Mouse (Mus musculus): ENCODE results near the gene Scn5a. TPM values are rescaled to one million over a fixed set of nuclear protein-coding genes. Genes with fewer than 3 reads are reported as not detected.
A peak's percentile ranks its signal among the peaks of the same experiment; 100 is the strongest.

The Scn5a gene
- polyA plus RNA-seq, 1 experiment from 2014 or later = 0.34 TPM

DNA sequence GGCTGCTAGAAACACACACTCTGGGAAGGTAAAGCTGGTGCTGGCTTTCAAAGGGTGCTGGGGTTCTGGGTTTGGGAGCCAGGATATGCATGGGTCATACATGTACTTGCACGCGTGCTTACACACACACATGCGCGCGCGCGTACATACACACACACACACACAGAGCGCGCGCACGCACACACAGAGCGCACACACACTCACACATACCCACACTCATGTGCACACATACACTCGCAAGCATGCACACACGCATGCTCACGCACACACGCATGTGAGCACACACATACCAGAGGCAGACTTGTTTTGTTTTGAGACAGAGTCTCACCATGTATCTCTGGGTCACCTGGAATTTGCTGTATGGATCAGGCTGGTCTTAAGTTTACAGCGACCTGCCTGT is 1.4 kb upstream of the Scn5a start:
- peaks cover 51% of the 10 kb centered on the region for H3K27me3 ChIP-seq (replicated peaks; ENCODE audit: control insufficient read depth, insufficient read depth, low read length)
- WGBS = 87% methylated on average over 17 of the region's 17 CpGs

DNA sequence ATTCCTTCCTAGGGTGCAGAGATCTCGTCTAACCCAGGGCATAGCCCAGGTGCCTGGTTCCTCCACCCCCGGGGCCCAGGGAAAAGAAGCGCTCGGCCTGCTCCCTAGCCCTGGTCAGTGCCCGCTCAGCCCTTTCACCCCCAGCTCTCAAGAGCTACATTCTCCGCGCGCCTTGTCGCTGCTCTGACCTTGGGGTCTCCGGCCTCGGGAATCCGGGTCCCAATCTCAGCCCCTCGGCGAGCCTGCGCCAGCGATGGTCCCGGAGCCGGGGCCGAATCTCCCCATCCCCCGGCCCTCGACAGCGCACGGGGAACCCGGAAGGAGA is 543 bp downstream of the Scn5a start:
- TF ChIP-seq CTCF (IDR thresholded peaks at IDR 0.05; ENCODE audit: low read depth) = no peak
- ATAC-seq = no peak

More for the DNA sequence above, 1.4 kb upstream of the Scn5a start:
- ATAC-seq = no peak
- Histone ChIP-seq H3K4me3 (ENCODE audit: low read depth, low read length) (no peak overlapping the region), H3K27ac (ENCODE audit: low read depth, low read length) (no peak overlapping the region), H3K9ac (ENCODE audit: low read depth, low read length) (no peak overlapping the region), H3K4me2 (replicated peaks; ENCODE audit: low read depth) (no peak overlapping the region), H3K4me1 (replicated peaks; ENCODE audit: control insufficient read depth, insufficient read depth, low read length) (no peaks in the 10 kb centered on the region), H3K9me3 (ENCODE audit: control insufficient read depth) (no peaks in the 10 kb centered on the region), H3K36me3 (ENCODE audit: control insufficient read depth, insufficient read depth) (no peaks in the 10 kb centered on the region)
- no peak for TF ChIP-seq CTCF (IDR thresholded peaks at IDR 0.05; ENCODE audit: low read depth)

DNA sequence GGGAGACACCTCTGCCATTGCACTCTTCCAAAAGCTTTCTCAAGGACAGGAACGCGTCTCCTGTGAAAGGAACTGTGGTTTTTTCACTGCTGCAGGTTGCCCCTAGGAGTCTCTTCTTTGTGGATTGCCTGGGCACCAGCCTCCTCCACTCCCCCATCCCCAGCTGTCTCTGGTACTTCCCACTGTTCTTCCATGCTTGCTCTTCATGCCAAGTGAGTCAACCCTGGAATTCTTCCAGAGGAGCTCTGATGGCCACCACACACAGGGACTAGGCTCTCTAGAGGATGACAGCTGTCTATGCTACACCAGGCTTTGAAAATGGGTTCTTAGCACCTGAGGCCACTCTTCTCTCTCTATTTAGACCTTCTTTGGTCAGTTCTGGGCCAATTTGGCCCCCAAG is 1.8 kb downstream of the Scn5a start:
- 76% methylated on average over 2 of the region's 2 CpGs for WGBS
- Histone ChIP-seq H3K9me3 (ENCODE audit: control insufficient read depth) (no peaks in the 10 kb centered on the region), H3K4me1 (replicated peaks; ENCODE audit: control insufficient read depth, insufficient read depth, low read length) (no peaks in the 10 kb centered on the region), H3K36me3 (ENCODE audit: control insufficient read depth, insufficient read depth) (no peaks in the 10 kb centered on the region), H3K4me3 (ENCODE audit: low read depth, low read length) (no peak overlapping the region), H3K27me3 (replicated peaks; ENCODE audit: control insufficient read depth, insufficient read depth, low read length) (peaks cover 64% of the 10 kb centered on the region), H3K27ac (ENCODE audit: low read depth, low read length) (no peak overlapping the region), H3K4me2 (replicated peaks; ENCODE audit: low read depth) (no peak overlapping the region), H3K9ac (ENCODE audit: low read depth, low read length) (no peak overlapping the region)
- no peak for ATAC-seq
- TF ChIP-seq CTCF (IDR thresholded peaks at IDR 0.05; ENCODE audit: low read depth) = no peak

More for the DNA sequence above, 543 bp downstream of the Scn5a start:
- Histone ChIP-seq H3K9ac (ENCODE audit: low read depth, low read length) (no peak overlapping the region), H3K27ac (ENCODE audit: low read depth, low read length) (no peak overlapping the region), H3K4me2 (replicated peaks; ENCODE audit: low read depth) (peak overlapping the region; percentile 98), H3K4me3 (ENCODE audit: low read depth, low read length) (peak overlapping the region; percentile 55), H3K4me1 (replicated peaks; ENCODE audit: control insufficient read depth, insufficient read depth, low read length) (no peaks in the 10 kb centered on the region), H3K36me3 (ENCODE audit: control insufficient read depth, insufficient read depth) (no peaks in the 10 kb centered on the region), H3K27me3 (replicated peaks; ENCODE audit: control insufficient read depth, insufficient read depth, low read length) (peaks cover 53% of the 10 kb centered on the region), H3K9me3 (ENCODE audit: control insufficient read depth) (no peaks in the 10 kb centered on the region)
- WGBS = 2% methylated on average over 24 of the region's 24 CpGs

GRCm38 (mm10) chr9:119575732-119576131 is 3.1 kb downstream of the Scn5a start:
- TF ChIP-seq CTCF (IDR thresholded peaks at IDR 0.05; ENCODE audit: low read depth) = no peak
- H3K9me3 ChIP-seq (ENCODE audit: control insufficient read depth) = no peaks in the 10 kb centered on the region
- WGBS = 57% methylated on average over 9 of the region's 9 CpGs
- H3K9ac ChIP-seq (ENCODE audit: low read depth, low read length) = no peak overlapping the region
- peaks cover 65% of the 10 kb centered on the region for H3K27me3 ChIP-seq (replicated peaks; ENCODE audit: control insufficient read depth, insufficient read depth, low read length)
- H3K36me3 ChIP-seq (ENCODE audit: control insufficient read depth, insufficient read depth) = no peaks in the 10 kb centered on the region
- H3K27ac ChIP-seq (ENCODE audit: low read depth, low read length) = no peak overlapping the region
- H3K4me2 ChIP-seq (replicated peaks; ENCODE audit: low read depth) = no peak overlapping the region
- H3K4me3 ChIP-seq (ENCODE audit: low read depth, low read length) = no peak overlapping the region
- H3K4me1 ChIP-seq (replicated peaks; ENCODE audit: control insufficient read depth, insufficient read depth, low read length) = no peaks in the 10 kb centered on the region
- no peak for ATAC-seq

DNA sequence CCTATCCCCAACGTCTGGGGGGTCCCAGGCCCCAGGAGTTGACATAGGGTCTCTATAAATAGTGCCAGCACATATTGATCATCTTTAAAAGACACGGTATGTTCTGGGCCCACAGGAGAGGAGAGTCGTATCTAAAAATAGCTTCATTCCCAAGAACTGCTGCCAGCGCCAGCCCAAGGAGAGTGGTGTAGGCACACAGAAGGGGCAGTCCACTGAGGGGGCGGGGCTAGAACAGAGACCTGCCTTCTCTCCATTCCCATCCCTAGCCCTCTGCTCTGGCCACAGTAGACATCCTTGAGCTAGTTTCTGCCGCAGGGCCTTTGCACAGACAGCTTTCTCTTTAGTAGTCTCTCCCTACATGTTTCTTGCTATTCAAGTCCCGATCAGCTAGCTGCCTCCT is 4.5 kb downstream of the Scn5a start:
- no peak overlapping the region for H3K27ac ChIP-seq (ENCODE audit: low read depth, low read length)
- no peak for ATAC-seq
- no peaks in the 10 kb centered on the region for H3K4me1 ChIP-seq (replicated peaks; ENCODE audit: control insufficient read depth, insufficient read depth, low read length)
- H3K9me3 ChIP-seq (ENCODE audit: control insufficient read depth) = no peaks in the 10 kb centered on the region
- H3K36me3 ChIP-seq (ENCODE audit: control insufficient read depth, insufficient read depth) = no peaks in the 10 kb centered on the region
- TF ChIP-seq CTCF (IDR thresholded peaks at IDR 0.05; ENCODE audit: low read depth) = no peak
- H3K27me3 ChIP-seq (replicated peaks; ENCODE audit: control insufficient read depth, insufficient read depth, low read length) = peaks cover 62% of the 10 kb centered on the region
- H3K4me2 ChIP-seq (replicated peaks; ENCODE audit: low read depth) = no peak overlapping the region
- H3K4me3 ChIP-seq (ENCODE audit: low read depth, low read length) = no peak overlapping the region
- no peak overlapping the region for H3K9ac ChIP-seq (ENCODE audit: low read depth, low read length)
- 75% methylated on average over 7 of the region's 7 CpGs for WGBS

- ATAC-seq = no peak
- Histone ChIP-seq H3K27me3 (replicated peaks; ENCODE audit: control insufficient read depth, insufficient read depth, low read length) (peaks cover 48% of the 10 kb centered on the region), H3K27ac (ENCODE audit: low read depth, low read length) (no peak overlapping the region), H3K9me3 (ENCODE audit: control insufficient read depth) (no peaks in the 10 kb centered on the region), H3K4me1 (replicated peaks; ENCODE audit: control insufficient read depth, insufficient read depth, low read length) (no peaks in the 10 kb centered on the region), H3K36me3 (ENCODE audit: control insufficient read depth, insufficient read depth) (no peaks in the 10 kb centered on the region), H3K4me2 (replicated peaks; ENCODE audit: low read depth) (no peak overlapping the region), H3K9ac (ENCODE audit: low read depth, low read length) (no peak overlapping the region), H3K4me3 (ENCODE audit: low read depth, low read length) (no peak overlapping the region)
- 60% methylated on average over 14 of the region's 14 CpGs for WGBS
- TF ChIP-seq CTCF (IDR thresholded peaks at IDR 0.05; ENCODE audit: low read depth) = no peak
Observed at GRCm38 (mm10) chr9:119573009-119573408, 5.8 kb downstream of the Scn5a start.

DNA sequence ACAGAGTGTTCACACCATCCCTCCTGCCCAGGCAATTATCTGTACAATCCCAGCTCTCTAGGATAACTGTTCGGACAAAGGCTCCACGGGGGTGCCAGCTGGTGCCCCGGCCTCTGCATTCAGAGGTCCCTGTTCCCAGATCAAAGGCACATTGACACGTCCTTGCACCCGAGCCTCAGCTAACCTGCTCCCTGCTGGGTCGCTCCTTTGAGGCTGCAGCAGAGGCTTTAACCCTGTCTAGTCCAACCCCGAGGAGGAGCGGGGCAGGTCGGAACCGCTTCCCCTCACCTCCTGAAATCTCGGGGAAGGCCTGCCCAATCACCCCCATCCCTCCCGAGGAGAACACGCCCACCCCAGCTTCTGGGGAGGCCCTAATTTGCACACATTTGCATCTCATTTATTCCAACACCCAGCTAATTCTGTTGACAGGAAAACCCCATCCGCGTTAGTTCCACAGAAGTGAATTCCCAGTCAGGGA is 7.4 kb downstream of the Scn5a start:
- Histone ChIP-seq H3K4me2 (replicated peaks; ENCODE audit: low read depth) (no peak overlapping the region), H3K27ac (ENCODE audit: low read depth, low read length) (no peak overlapping the region), H3K4me3 (ENCODE audit: low read depth, low read length) (no peak overlapping the region), H3K36me3 (ENCODE audit: control insufficient read depth, insufficient read depth) (no peaks in the 10 kb centered on the region), H3K27me3 (replicated peaks; ENCODE audit: control insufficient read depth, insufficient read depth, low read length) (peaks cover 33% of the 10 kb centered on the region), H3K4me1 (replicated peaks; ENCODE audit: control insufficient read depth, insufficient read depth, low read length) (no peaks in the 10 kb centered on the region), H3K9ac (ENCODE audit: low read depth, low read length) (no peak overlapping the region), H3K9me3 (ENCODE audit: control insufficient read depth) (no peaks in the 10 kb centered on the region)
- 7% methylated on average over 15 of the region's 15 CpGs for WGBS
- ATAC-seq = no peak
- no peak for TF ChIP-seq CTCF (IDR thresholded peaks at IDR 0.05; ENCODE audit: low read depth)

Data from intestine, postnatal 0 days (tissue).